Mouse (Mus musculus) layer of hippocampus, adult 2 months (tissue): ENCODE data around the gene Mettl9. TPM values are rescaled to one million over a fixed set of nuclear protein-coding genes. Genes with fewer than 3 reads are reported as not detected.
"Not testable (repeated sequence)": the region's sequence is repeated elsewhere in the genome, so short reads cannot be mapped to it uniquely, and the experiment has no call there.

Experiments used
- DNase-seq, 2 experiments: peaks; one replicate each; pipeline ENCODE4 v3.0.0; 2022; ENCODE audit warnings: low spot score in 2 of 2
- H3K27ac ChIP-seq: fragments of 200-600 bp; 2 replicates; pipeline ENCODE4 v1.8.1; 2022
- H3K4me3 ChIP-seq: fragments of 200-600 bp; 2 replicates; pipeline ENCODE4 v1.8.1; 2022; ENCODE audit warnings: mild to moderate bottlenecking
- CTCF ChIP-seq: fragments of 200-600 bp; conservative IDR thresholded peaks from 2 replicates; pipeline ENCODE4 v1.8.1; 2022; ENCODE audit warnings: antibody characterized with exemption, mild to moderate bottlenecking, moderate library complexity
- total RNA-seq, 2 experiments: library from RNA; stranded (reverse); gene quantifications; 2 replicates each; pipeline ENCODE4 v1.2.3; 2021

The Mettl9 gene
- total RNA-seq, 2 experiments from 2014 or later: 77.3 to 82.7 TPM

- no peak for TF ChIP-seq CTCF
- no peak overlapping the region for H3K4me3 ChIP-seq
- DNase-seq: no peak
- no peak overlapping the region for H3K27ac ChIP-seq
Observed at GRCm38 (mm10) chr7:121025221-121026008, 8.8 kb upstream of the Mettl9 start.

GRCm38 (mm10) chr7:121026300-121026699 lies 7.9 kb upstream of the Mettl9 start:
- Histone ChIP-seq H3K27ac (no peak overlapping the region), H3K4me3 (no peak overlapping the region)
- DNase-seq: no peak
- no peak for TF ChIP-seq CTCF

GRCm38 (mm10) chr7:121029947-121030346 lies 4.3 kb upstream of the Mettl9 start:
- not testable (repeated sequence) for H3K4me3 ChIP-seq, DNase-seq, H3K27ac ChIP-seq

DNA sequence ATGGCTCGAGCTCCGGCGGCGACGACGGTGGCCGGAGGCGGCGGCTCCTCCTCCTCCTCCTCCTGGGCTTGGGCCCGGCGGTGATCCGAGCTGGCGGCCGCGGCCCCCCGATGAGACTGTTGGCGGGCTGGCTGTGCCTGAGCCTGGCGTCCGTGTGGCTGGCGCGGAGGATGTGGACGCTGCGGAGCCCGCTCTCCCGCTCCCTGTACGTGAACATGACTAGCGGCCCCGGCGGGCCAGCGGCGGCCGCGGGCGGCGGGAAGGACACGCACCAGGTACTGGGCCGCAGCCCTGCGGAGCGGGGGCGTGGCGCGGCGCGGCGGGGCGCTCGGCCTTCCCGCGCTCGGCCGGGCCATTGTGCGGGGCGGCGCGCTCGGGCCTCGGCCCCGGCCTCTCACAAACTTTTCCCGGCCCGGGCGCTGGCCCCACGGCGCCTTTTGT lies 476 bp downstream of the Mettl9 start:
- H3K4me3 ChIP-seq: peak overlapping the region; percentile 92
- TF ChIP-seq CTCF: no peak
- DNase-seq: peak in 1 of 2 experiments; percentile 26
- peak overlapping the region; percentile 94 for H3K27ac ChIP-seq

DNA sequence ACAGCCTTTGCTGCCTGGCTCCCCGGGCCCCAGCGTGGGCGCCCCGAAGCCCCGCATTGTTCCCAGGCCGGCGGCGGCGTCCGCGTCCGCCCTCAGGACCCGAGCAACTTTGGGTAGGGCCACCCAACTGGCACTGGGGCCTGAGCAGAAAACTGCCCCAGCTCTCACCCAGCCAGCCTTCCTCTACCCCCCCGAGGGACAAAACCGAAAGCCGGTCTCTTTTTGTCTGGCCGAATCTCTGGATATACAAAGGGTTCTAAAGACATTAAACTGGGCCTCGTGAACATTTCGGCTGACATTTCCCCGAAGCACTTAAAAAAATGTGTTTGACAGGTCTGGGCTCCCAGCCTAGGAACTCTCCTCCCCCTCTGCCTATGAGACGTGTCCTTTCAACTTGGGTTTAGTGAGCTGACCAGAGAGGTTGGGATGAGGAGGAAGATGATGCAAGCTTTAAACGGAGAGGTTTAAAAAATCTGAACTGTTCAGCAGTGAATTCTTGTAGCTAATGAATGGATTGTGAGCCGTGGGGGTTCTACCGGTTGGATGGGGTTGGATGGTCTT lies 996 bp downstream of the Mettl9 start:
- peak in 1 of 2 experiments; percentile 10 for DNase-seq

GRCm38 (mm10) chr7:121040595-121040994 lies 6.3 kb downstream of the Mettl9 start:
- no peak overlapping the region for H3K27ac ChIP-seq
- no peak for TF ChIP-seq CTCF
- no peak overlapping the region for H3K4me3 ChIP-seq
- no peak for DNase-seq

More for the DNA sequence above, 996 bp downstream of the Mettl9 start:
- peak overlapping the region; percentile 94 for H3K27ac ChIP-seq
- H3K4me3 ChIP-seq: peak overlapping the region; percentile 92
- TF ChIP-seq CTCF: no peak

DNA sequence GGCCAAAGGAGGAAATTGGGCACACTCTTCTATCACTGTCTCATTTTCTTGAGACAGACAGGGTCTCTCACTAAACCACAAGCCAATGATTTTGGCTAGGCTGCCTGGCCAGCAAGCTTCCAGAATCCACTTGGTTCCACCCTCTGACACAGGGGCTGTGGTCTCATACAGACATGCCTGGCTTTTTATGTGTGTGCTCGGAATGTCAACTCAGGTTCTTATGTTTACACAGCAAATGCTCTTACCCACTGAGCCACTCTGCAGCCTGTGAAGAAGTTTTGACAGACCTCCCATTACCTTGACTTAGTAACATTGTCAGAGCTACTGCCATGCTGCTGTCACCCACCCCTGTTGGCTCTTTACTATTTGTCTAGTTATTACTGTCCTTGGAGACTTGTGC lies 7.7 kb downstream of the Mettl9 start:
- H3K4me3 ChIP-seq: no peak overlapping the region
- no peak overlapping the region for H3K27ac ChIP-seq
- no peak for TF ChIP-seq CTCF
- DNase-seq: no peak

GRCm38 (mm10) chr7:121043004-121043403 lies 8.8 kb downstream of the Mettl9 start:
- TF ChIP-seq CTCF: no peak
- no peak overlapping the region for H3K4me3 ChIP-seq
- H3K27ac ChIP-seq: no peak overlapping the region
- DNase-seq: no peak

GRCm38 (mm10) chr7:121043510-121043909 lies 9.3 kb downstream of the Mettl9 start:
- no peak for TF ChIP-seq CTCF
- Histone ChIP-seq H3K4me3 (no peak overlapping the region), H3K27ac (no peak overlapping the region)
- DNase-seq: no peak

GRCm38 (mm10) chr7:121044251-121044650 lies 10.0 kb downstream of the Mettl9 start:
- TF ChIP-seq CTCF: no peak
- H3K4me3 ChIP-seq: no peak overlapping the region
- H3K27ac ChIP-seq: no peak overlapping the region
- no peak for DNase-seq

DNA sequence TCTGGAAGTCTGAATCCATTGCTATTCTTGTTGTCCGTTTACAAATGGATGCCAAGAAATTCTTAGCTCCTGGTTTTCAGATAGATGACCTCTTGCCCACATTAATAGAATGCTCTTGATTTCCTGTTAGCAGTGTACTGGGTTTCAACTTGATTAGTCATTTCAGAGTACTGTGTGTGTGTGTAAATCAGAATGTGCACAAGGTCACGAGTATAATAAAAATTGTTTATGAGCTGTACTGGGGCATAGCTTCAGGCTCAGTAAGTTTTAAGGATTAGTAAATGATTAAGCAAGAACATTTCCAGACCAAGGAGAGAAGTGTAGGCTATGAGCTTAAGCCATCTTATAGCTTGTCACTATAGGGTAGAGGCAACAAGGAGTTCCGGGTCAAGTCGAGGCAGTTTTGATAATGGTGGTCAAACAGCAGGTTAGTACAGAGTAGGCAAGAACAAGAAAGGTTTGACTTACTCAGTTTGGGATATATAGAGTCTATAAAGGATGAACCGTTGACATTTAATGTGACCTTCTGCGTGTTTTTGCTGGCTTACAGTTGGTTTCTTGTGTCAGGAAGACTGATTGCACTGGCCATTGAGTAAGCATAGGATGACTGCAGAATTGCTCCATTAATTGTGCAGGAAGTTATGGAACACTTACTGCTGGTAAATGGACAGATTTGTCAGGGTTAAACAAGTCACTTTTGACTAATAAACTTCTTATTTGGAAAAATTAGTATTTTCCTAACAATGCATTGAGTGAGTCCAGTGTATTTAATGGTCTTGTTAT lies 11.6 kb downstream of the Mettl9 start:
- Histone ChIP-seq H3K27ac (no peak overlapping the region), H3K4me3 (no peak overlapping the region)
- TF ChIP-seq CTCF: no peak
- no peak for DNase-seq

- TF ChIP-seq CTCF: no peak
- no peak for DNase-seq
- no peak overlapping the region for H3K27ac ChIP-seq
- H3K4me3 ChIP-seq: no peak overlapping the region
Observed at GRCm38 (mm10) chr7:121047624-121048023, 13.4 kb downstream of the Mettl9 start.

- TF ChIP-seq CTCF: no peak
- no peak overlapping the region for H3K27ac ChIP-seq
- no peak for DNase-seq
- no peak overlapping the region for H3K4me3 ChIP-seq
Observed at GRCm38 (mm10) chr7:121053071-121053470, 18.8 kb downstream of the Mettl9 start.
